Mouse (Mus musculus) olfactory bulb, adult 2 months (tissue): Measurements from ENCODE around the gene Aebp2. TPM values are rescaled to one million over a fixed set of nuclear protein-coding genes. Genes with fewer than 3 reads are reported as not detected.
"Not testable (repeated sequence)": the region's sequence is repeated elsewhere in the genome, so short reads cannot be mapped to it uniquely, and the experiment has no call there.

Source experiments
- H3K27ac ChIP-seq: fragments of 200-500 bp; 2 replicates; pipeline ENCODE4 v1.5.1; 2012; ENCODE audit warnings: low read depth, low read length; ENCODE audit not compliant: insufficient read depth
- H3K4me1 ChIP-seq: fragments of 200-500 bp; 2 replicates; pipeline ENCODE4 v1.6.1; 2012; ENCODE audit warnings: low read length; ENCODE audit not compliant: control insufficient read depth, insufficient read depth
- H3K4me3 ChIP-seq: fragments of 200-500 bp; 2 replicates; pipeline ENCODE4 v1.5.1; 2012; ENCODE audit warnings: mild to moderate bottlenecking, low read depth, low read length, moderate library complexity; ENCODE audit not compliant: insufficient read depth
- CTCF ChIP-seq: fragments of 200-500 bp; IDR thresholded peaks from 2 replicates; pipeline ENCODE4 v1.5.1; 2012; ENCODE audit warnings: low read depth, mild to moderate bottlenecking, low read length, moderate library complexity; ENCODE audit not compliant: insufficient read depth
- POLR2A ChIP-seq: fragments of 200-500 bp; IDR thresholded peaks from 2 replicates; pipeline ENCODE4 v1.6.1; 2012; ENCODE audit warnings: mild to moderate bottlenecking, low read depth, low read length, moderate library complexity; ENCODE audit not compliant: insufficient read depth
- WGBS: fragments of 180-500 bp; shearing (Covaris S2); methylation state at CpG from one replicate; pipeline ENCODE4 v1.1.7; 2018; 5-methylcytosine and 5-hydroxymethylcytosine counted together
- polyA plus RNA-seq: library from polyadenylated mRNA; stranded (reverse); fragments of >200 nt; gene quantifications from 2 replicates; pipeline ENCODE4 v1.2.4, GENCODE M21; 2012; ENCODE audit warnings: low replicate concordance; ENCODE audit not compliant: missing spikeins, insufficient read depth, insufficient read length

Gene Aebp2
- polyA plus RNA-seq = 77.1 TPM in 1 of 2 replicates, not detected in the other

DNA sequence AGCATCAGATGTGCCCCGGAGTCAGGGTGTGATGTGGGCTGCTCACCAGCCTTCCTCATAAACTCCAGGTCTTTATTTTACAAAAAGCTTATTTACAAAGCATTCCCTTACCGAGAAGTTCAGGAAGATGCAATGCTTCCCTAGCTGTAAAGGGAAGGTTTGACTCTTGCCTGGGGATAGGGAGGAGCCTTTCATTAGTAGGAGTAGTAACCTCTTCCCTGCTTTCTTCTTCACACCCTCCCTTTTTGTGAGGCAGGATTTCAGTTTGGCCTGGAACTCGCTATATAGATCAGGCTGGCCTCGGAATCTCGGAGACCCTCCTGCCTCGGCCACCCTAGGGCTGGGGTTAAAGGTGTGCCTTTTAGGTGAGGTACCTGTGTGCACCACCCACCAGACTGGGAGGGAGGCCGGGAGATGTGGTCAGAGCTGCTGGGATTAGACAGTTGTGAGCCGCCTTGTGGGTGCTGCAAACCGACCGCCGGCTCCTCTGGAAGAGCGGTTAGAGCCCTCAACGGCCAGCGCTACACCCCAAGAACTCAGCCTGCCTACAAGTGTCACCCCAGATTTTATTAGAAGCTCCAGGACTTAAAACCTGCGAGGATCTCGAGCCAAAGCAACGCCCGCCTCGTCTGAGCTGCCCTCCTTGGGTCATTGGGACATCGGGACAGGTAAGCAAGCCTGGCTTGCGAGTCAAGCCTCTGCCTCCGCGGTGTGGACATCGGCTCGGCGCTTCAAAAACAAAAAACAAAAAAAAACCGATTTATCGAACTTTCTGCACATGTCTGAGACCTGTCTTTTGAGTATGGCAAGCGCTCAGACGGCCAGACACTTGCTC is at the start of gene Aebp2:
Gene Aebp2, plus strand, starts transcription at position 273 of the 835 bp plus-strand sequence.
- H3K27ac ChIP-seq = peak within 1 kb of the TSS; percentile 91; the same call in 1 of the 2 replicates
- H3K4me1 ChIP-seq = peaks cover 14% of the 10 kb centered on the region
- peak within 1 kb of the TSS; percentile 76 for H3K4me3 ChIP-seq
- WGBS = 51% methylated on average over 30 of the region's 30 CpGs
- TF ChIP-seq CTCF (no peak), POLR2A (no peak)

DNA sequence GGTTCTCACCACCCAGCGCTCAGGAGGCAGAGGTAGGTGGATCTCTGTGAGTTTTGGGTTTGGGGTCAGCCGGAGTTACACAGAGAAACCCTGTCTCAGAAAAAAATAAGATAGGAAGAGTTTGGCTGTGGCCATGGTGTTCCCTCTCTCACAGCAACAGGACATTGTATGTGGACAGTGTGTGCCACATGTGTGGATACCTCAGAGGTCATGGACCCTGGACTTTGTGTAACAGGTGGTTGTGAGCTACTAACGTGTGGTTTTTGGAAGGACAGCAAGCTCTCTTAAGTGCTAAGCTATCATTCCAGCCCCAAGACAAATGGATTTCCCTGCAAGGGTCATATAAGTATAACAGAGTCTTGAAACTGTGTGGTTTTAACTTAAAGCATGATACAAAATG is 47.5 kb upstream of the Aebp2 start:
- no peak overlapping the region for H3K4me3 ChIP-seq
- no peak overlapping the region for H3K27ac ChIP-seq
- 92% methylated on average over 3 of the region's 3 CpGs for WGBS
- no peak for TF ChIP-seq POLR2A
- no peak for TF ChIP-seq CTCF
- H3K4me1 ChIP-seq = peaks cover 8% of the 10 kb centered on the region; the same call in 1 of the 2 replicates

- whole genome bisulfite sequencing = 48% methylated on average over 8 of the region's 8 CpGs
- Histone ChIP-seq H3K4me1 (peaks cover 8% of the 10 kb centered on the region; the same call in 1 of the 2 replicates), H3K27ac (peak overlapping the region; percentile 10; the same call in 1 of the 2 replicates), H3K4me3 (no peak overlapping the region)
- TF ChIP-seq CTCF (no peak), POLR2A (no peak)
These were observed 46.3 kb upstream of the Aebp2 start for GRCm38 (mm10) chr6:140576133-140576532.

DNA sequence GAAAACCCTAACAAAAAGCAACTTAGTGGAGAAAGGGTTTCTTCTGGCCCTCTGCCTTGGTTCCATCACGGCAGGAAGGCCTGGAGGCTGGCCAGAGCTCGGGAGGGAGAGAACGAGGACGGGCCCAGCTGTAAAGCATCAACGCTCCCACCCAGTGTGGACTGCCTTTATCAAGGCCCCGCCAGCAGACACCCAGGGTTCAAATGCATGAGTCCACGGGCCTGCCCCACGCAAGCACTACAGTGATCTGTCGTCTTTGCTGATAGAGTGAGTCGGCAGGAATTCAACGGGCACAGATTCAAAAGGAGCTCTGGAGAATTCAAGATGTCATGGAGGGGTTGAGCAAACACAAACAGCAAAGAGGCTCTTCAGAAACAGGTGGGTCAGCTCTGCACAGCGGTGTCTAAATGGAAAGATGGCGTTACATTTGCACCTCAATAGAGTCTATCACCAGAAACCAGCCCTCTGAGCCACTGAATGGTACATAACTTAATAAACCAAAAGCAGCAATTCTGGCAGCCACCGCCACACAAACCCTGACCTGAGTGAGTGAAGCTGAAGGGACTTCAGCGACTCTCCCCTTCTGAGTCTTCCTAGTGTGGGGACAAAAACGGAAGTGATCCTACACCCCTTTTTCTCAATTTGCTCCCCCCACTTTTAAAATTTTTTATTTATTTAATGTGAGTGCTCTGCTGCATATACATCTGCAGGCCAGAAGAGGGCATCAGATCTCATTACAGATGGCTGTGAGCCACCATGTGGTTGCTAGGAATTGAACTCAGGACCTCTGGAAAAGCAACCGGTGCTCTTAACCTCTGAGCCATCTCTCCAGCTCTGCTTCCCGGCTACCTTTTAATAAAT is 45.3 kb upstream of the Aebp2 start:
- no peak for TF ChIP-seq POLR2A
- no peak overlapping the region for H3K4me3 ChIP-seq
- WGBS = 64% methylated on average over 18 of the region's 18 CpGs
- H3K27ac ChIP-seq = no peak overlapping the region
- peaks cover 8% of the 10 kb centered on the region; the same call in 1 of the 2 replicates for H3K4me1 ChIP-seq

GRCm38 (mm10) chr6:140577822-140578170 is 44.7 kb upstream of the Aebp2 start:
- H3K4me1 ChIP-seq = peaks cover 8% of the 10 kb centered on the region; the same call in 1 of the 2 replicates
- H3K27ac ChIP-seq = no peak overlapping the region
- TF ChIP-seq CTCF = no peak
- TF ChIP-seq POLR2A = no peak
- no peak overlapping the region for H3K4me3 ChIP-seq
- 71% methylated on average over 4 of the region's 4 CpGs for WGBS

DNA sequence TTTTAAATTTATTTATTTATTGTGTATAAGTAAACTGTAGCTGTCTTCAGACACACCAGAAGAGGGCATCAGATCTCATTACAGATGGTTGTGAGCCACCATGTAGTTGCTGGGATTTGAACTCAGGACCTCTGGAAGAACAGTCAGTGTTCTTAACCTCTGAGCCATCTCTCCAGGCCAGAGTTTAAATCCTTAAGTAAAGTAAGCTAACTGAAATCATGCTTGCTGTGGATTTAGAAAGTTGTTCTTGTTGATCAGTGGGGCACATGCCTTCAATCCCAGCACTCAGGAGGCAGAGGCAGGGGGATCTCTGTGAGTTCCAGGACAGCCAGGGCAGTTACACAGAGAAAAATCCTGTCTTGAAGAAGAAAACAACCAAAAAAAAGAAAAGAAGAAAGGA is 43.5 kb upstream of the Aebp2 start:
- not testable (repeated sequence) for H3K4me3 ChIP-seq, H3K27ac ChIP-seq, H3K4me1 ChIP-seq

- H3K27ac ChIP-seq = no peak overlapping the region
- no peak overlapping the region for H3K4me3 ChIP-seq
- H3K4me1 ChIP-seq = peaks cover 8% of the 10 kb centered on the region; the same call in 1 of the 2 replicates
- TF ChIP-seq CTCF = no peak
- no peak for TF ChIP-seq POLR2A
- WGBS = 86% methylated on average over 4 of the region's 4 CpGs
These were observed 42.3 kb upstream of the Aebp2 start for GRCm38 (mm10) chr6:140580170-140580569.

DNA sequence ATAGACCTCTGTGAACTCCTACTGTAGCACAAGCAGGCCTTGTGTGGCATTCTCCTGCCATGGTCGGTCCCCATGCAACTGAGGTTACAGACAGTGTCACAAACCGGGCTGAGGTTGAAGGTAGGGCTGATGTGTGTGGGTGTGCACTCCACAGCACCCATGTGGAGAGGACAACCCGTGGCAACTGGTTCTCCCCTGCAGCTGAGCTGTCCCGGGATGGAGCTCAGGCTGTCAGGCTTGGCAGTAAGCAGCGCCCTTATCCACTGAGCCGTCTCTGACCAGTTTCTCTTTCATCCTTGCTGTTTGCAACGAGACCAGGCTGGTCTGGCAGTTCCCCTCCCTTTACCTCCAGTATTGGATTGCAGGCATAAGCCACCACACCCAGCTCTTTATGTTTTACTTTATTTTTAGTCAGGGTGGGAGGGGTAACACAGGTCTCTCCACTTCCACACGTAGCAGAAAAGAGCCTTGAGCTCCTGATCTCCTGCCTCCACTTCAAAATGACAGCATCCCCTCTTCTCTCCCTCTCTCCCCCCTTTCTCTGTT is 35.7 kb upstream of the Aebp2 start:
- 58% methylated on average over 8 of the region's 8 CpGs for WGBS
- Histone ChIP-seq H3K4me1 (peaks cover 7% of the 10 kb centered on the region), H3K27ac (no peak overlapping the region), H3K4me3 (no peak overlapping the region)
- TF ChIP-seq POLR2A (no peak), CTCF (no peak)

DNA sequence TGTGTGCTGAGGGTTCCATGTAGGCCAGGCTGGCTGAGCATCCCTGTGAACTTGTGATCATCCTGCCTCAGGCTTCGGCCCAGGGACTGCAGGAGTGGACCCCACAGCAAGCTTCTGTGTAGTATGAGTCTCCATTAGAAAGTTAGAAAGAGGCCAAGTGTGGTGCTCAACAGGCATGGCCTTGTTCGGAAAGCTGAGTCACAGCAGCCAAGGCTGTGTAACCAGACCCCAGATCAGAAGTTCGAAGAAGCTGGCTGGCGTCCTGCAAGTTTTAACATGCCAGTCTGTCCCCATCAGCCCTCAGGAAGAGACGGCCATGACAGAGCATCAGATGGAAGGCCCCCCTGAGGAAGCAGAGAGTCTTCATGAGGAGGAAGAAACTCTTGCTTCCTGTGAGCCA is 31.1 kb upstream of the Aebp2 start:
- WGBS = 60% methylated on average over 5 of the region's 5 CpGs
- Histone ChIP-seq H3K4me1 (peaks cover 12% of the 10 kb centered on the region), H3K4me3 (no peak overlapping the region), H3K27ac (no peak overlapping the region)
- TF ChIP-seq POLR2A (no peak), CTCF (no peak)
